Mouse (Mus musculus) mouse embryonic stem cell (cell line): ENCODE results near the gene Phf23.

Experiments used
- in situ Hi-C, 2 experiments: fragments of 300-500 bp; cut with MboI; formaldehyde crosslinking; loops; 1 replicate in 1 of 2; 3 replicates in 1 of 2; pipeline ENCODE4 v1.14.3; 2019 to 2020; ENCODE audit warnings: low sequenced_read_pairs in 2 of 2, low pct_unique_long_range_greater_than_20kb in 1 of 2, mixed read lengths in 1 of 2; ENCODE audit not compliant: unreplicated experiment in 1 of 2

Phf23 gene

GRCm38 (mm10) chr11:69968793-69969192 is 26.8 kb upstream of the Phf23 start:
- in situ Hi-C loops: no loop called here

GRCm38 (mm10) chr11:69970222-69970621 is 25.4 kb upstream of the Phf23 start:
- in situ Hi-C loops: no loop called here

GRCm38 (mm10) chr11:69970775-69971174 is 24.8 kb upstream of the Phf23 start:
- in situ Hi-C loops: no loop called here

GRCm38 (mm10) chr11:69974907-69975306 is 20.7 kb upstream of the Phf23 start:
- in situ Hi-C loops: no loop called here

GRCm38 (mm10) chr11:69976271-69976670 is 19.3 kb upstream of the Phf23 start:
- in situ Hi-C loops: no loop called here

GRCm38 (mm10) chr11:69979827-69980195 is 15.8 kb upstream of the Phf23 start:
- in situ Hi-C loops: no loop called here

- in situ Hi-C loops: no loop called here
Measured at GRCm38 (mm10) chr11:69980196-69981140, 15.1 kb upstream of the Phf23 start.

- in situ Hi-C loops: no loop called here
Measured at GRCm38 (mm10) chr11:69981141-69981762, 14.3 kb upstream of the Phf23 start, which contains the start of gene Ctdnep1. Ctdnep1 (plus strand) TSS chr11:69981156.

GRCm38 (mm10) chr11:69982225-69982624 is 13.4 kb upstream of the Phf23 start, which contains the start of gene Elp5:
Elp5 (minus strand) TSS chr11:69982517.
- in situ Hi-C loops: no loop called here

GRCm38 (mm10) chr11:69982877-69983276 is 12.7 kb upstream of the Phf23 start:
- in situ Hi-C loops: no loop called here

- in situ Hi-C loops: no loop called here
Measured at GRCm38 (mm10) chr11:69983377-69983776, 12.2 kb upstream of the Phf23 start.

- in situ Hi-C loops: no loop called here
Measured at GRCm38 (mm10) chr11:69984431-69984830, 11.1 kb upstream of the Phf23 start.

GRCm38 (mm10) chr11:69989949-69990348 is 5.6 kb upstream of the Phf23 start:
- in situ Hi-C loops: no loop called here

GRCm38 (mm10) chr11:69990850-69991691 is 4.5 kb upstream of the Phf23 start, which contains the start of gene Gabarap:
Gabarap (plus strand) TSS chr11:69991143.
- in situ Hi-C loops: no loop called here

GRCm38 (mm10) chr11:69991711-69992110 is 3.9 kb upstream of the Phf23 start:
- in situ Hi-C loops: no loop called here

- in situ Hi-C loops: no loop called here
Measured at GRCm38 (mm10) chr11:69992396-69992795, 3.2 kb upstream of the Phf23 start.

GRCm38 (mm10) chr11:69992932-69993331 is 2.6 kb upstream of the Phf23 start:
- in situ Hi-C loops: no loop called here

- in situ Hi-C loops: no loop called here
Measured at GRCm38 (mm10) chr11:69994401-69995090, 1.0 kb upstream of the Phf23 start.
